Mouse (Mus musculus): ENCODE measurements at regions not wholly inside any gene's neighbourhood (a gene's known extent, or its start where the extent isn't known, plus 50 kb on each side); places are given as distances from the start of the nearest gene placed in this dataset.

DNA sequence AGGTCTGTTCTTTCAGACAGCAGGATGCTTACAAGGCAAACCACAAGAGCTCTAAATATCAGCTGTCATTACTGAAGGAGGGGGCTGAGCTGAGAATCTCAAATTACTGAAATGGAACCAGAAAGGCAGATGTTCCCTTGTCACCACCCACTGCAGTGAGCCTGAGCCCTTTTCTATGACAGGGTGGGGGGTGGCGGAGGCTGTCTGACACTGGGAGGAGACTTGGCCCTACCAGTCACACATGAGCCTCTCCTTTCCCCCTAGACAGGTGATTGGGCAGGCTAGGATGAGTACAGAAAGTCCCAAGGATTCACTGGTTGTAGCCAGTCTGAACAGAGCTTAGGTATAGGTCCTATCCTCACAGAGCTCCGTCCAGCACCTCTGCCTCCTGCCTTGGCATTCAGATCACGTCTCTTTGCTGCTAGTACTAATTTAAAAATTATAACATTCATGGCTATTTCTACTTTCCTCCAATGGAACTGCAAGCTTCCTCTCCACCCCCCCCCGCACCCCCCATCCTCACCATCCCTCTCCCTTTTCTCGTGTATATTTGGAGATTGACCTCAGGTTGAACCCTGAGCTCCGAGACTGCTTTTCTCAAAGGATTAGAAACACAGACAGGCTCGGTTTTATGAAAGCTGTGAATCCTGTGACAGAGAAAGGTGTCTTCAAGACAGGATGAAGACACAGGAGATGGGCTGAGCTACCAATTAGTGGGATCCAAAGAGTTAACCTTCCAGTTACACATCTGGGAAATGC, 590.2 kb upstream of the Sox11 start:
- Histone ChIP-seq H3K9me3 (replicated peaks; ENCODE audit: insufficient read depth, low read length) (no peaks in the 10 kb centered on the region), H3K9ac (ENCODE audit: control insufficient read depth, low read depth, low read length, poor library complexity, severe bottlenecking) (no peak overlapping the region), H3K27ac (ENCODE audit: control insufficient read depth, low read depth, low read length) (no peak overlapping the region), H3K27me3 (ENCODE audit: control insufficient read depth in 1 of 2, insufficient read depth in 2 of 2, low read length in 2 of 2) (no peaks in the 10 kb centered on the region), H3K4me3 (ENCODE audit: control insufficient read depth in 1 of 2, insufficient read depth in 1 of 2, low read depth in 2 of 2, low read length in 2 of 2) (no peak overlapping the region), H3K4me1 (ENCODE audit: control insufficient read depth in 1 of 2, insufficient read depth in 2 of 2, low read length in 2 of 2) (no peaks in the 10 kb centered on the region), H3K36me3 (ENCODE audit: control insufficient read depth in 1 of 2, insufficient read depth in 2 of 2, low read length in 2 of 2) (no peaks in the 10 kb centered on the region), H3K79me2 (ENCODE audit: control insufficient read depth, insufficient read depth, low read length, poor library complexity) (no peaks in the 10 kb centered on the region)
- TF ChIP-seq KAT2A (conservative IDR thresholded peaks at IDR 0.05; ENCODE audit: low read depth, low read length): no peak
- TF ChIP-seq MYB (IDR thresholded peaks at IDR 0.05; ENCODE audit: low read depth, low read length): no peak
- TF ChIP-seq ZMIZ1 (IDR thresholded peaks at IDR 0.05; ENCODE audit: low read depth, low read length): no peak
- no peak for TF ChIP-seq MEF2A (IDR thresholded peaks at IDR 0.05; ENCODE audit: extremely low read depth, insufficient replicate concordance, low read depth, low read length, poor library complexity, severe bottlenecking)
- no peak for TF ChIP-seq POLR2AphosphoS2 (IDR thresholded peaks at IDR 0.05; ENCODE audit: low read length)
- no peak for TF ChIP-seq GATA1 (IDR thresholded peaks at IDR 0.05; ENCODE audit: low read depth, low read length)
- no peak for TF ChIP-seq UBTF (IDR thresholded peaks at IDR 0.05; ENCODE audit: borderline replicate concordance, insufficient read depth, low read depth, low read length)
- no peak for TF ChIP-seq JUND (IDR thresholded peaks at IDR 0.05; ENCODE audit: low read depth, low read length)
- TF ChIP-seq USF2 (IDR thresholded peaks at IDR 0.05; ENCODE audit: borderline replicate concordance in 1 of 2, insufficient read depth in 1 of 2, low read depth in 1 of 2, low read length in 2 of 2): no peak
- no peak for TF ChIP-seq USF1 (IDR thresholded peaks at IDR 0.05; ENCODE audit: low read depth, low read length)
- no peak for TF ChIP-seq GABPA (IDR thresholded peaks at IDR 0.05; ENCODE audit: low read depth, low read length)
- no peak for TF ChIP-seq SIN3A (IDR thresholded peaks at IDR 0.05; ENCODE audit: low read length)
- TF ChIP-seq CHD1 (IDR thresholded peaks at IDR 0.05; ENCODE audit: low read depth, low read length): no peak
- no peak for TF ChIP-seq EP300 (IDR thresholded peaks at IDR 0.05; ENCODE audit: low read depth in 1 of 2, low read length in 2 of 2)
- no peak for TF ChIP-seq ZKSCAN1 (IDR thresholded peaks at IDR 0.05; ENCODE audit: low read depth, low read length)
- DNase-seq (ENCODE audit: low read depth, low spot score): no peak

DNA sequence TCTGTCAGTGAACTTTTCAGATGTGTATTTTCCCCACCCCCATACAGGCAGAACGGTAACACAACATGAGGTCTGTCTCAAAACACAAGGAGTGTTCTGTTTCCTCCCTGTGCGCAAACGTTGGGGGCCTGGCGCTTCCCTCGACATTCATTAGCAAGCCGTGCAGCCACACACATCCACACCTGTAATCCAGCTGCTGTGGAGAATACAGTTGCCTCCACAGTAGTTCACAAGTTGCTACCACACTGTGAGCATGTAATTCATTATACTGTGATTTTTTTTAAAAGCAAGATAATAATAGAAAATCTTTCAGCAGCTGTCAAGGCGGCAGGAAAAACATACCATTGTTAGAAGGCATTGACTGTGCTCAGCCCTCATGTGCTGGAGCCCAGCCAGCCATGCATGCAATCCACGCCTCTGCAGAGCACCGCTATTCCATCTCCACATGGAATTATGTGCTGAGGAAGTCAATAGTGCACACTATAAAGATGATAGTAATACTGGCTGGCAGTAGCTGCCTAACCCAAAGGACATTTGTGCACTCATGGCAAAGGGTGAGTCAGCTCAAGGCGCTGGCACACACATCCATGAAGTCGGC, 586.1 kb upstream of the Sox11 start:
- Histone ChIP-seq H3K4me1 (ENCODE audit: control insufficient read depth in 1 of 2, insufficient read depth in 2 of 2, low read length in 2 of 2) (no peaks in the 10 kb centered on the region), H3K27ac (ENCODE audit: control insufficient read depth, low read depth, low read length) (no peak overlapping the region), H3K79me2 (ENCODE audit: control insufficient read depth, insufficient read depth, low read length, poor library complexity) (no peaks in the 10 kb centered on the region), H3K9ac (ENCODE audit: control insufficient read depth, low read depth, low read length, poor library complexity, severe bottlenecking) (no peak overlapping the region), H3K27me3 (ENCODE audit: control insufficient read depth in 1 of 2, insufficient read depth in 2 of 2, low read length in 2 of 2) (no peaks in the 10 kb centered on the region), H3K36me3 (ENCODE audit: control insufficient read depth in 1 of 2, insufficient read depth in 2 of 2, low read length in 2 of 2) (no peaks in the 10 kb centered on the region), H3K4me3 (ENCODE audit: control insufficient read depth in 1 of 2, insufficient read depth in 1 of 2, low read depth in 2 of 2, low read length in 2 of 2) (no peak overlapping the region), H3K9me3 (replicated peaks; ENCODE audit: insufficient read depth, low read length) (no peaks in the 10 kb centered on the region)
- DNase-seq (ENCODE audit: low read depth, low spot score): no peak
- TF ChIP-seq MAZ (IDR thresholded peaks at IDR 0.05; ENCODE audit: low read depth, low read length) (no peak), HCFC1 (IDR thresholded peaks at IDR 0.05; ENCODE audit: low read depth, low read length) (no peak), ELF1 (IDR thresholded peaks at IDR 0.05; ENCODE audit: low read depth, low read length) (no peak), POLR2A (IDR thresholded peaks at IDR 0.05; ENCODE audit: control insufficient read depth in 1 of 2, insufficient read depth in 1 of 2, low read depth in 1 of 2, low read length in 2 of 2, poor library complexity in 1 of 2) (no peak), GATA1 (IDR thresholded peaks at IDR 0.05; ENCODE audit: low read depth, low read length) (no peak), CTCF (IDR thresholded peaks at IDR 0.05 in 2 of 3, conservative IDR thresholded peaks at IDR 0.05 in 1 of 3; ENCODE audit: control insufficient read depth in 1 of 3, insufficient read depth in 1 of 3, low read depth in 2 of 3, low read length in 3 of 3, poor library complexity in 1 of 3, severe bottlenecking in 1 of 3) (no peak), MEF2A (IDR thresholded peaks at IDR 0.05; ENCODE audit: extremely low read depth, insufficient replicate concordance, low read depth, low read length, poor library complexity, severe bottlenecking) (no peak), JUND (IDR thresholded peaks at IDR 0.05; ENCODE audit: low read depth, low read length) (no peak), CHD1 (IDR thresholded peaks at IDR 0.05; ENCODE audit: low read depth, low read length) (no peak), SIN3A (IDR thresholded peaks at IDR 0.05; ENCODE audit: low read length) (no peak), USF1 (IDR thresholded peaks at IDR 0.05; ENCODE audit: low read depth, low read length) (no peak), NRF1 (IDR thresholded peaks at IDR 0.05; ENCODE audit: insufficient read depth, low read depth, low read length, poor library complexity, severe bottlenecking) (no peak), POLR2AphosphoS5 (IDR thresholded peaks at IDR 0.05; ENCODE audit: borderline replicate concordance, low read depth, low read length) (no peak), MYC (IDR thresholded peaks at IDR 0.05; ENCODE audit: low read depth, low read length) (no peak)

Data from MEL (cell line).